Mouse (Mus musculus) cortical plate, adult 2 months (tissue): Measurements from ENCODE around the gene Il18bp.

ENCODE experiments used
- CTCF ChIP-seq: fragments of 200-500 bp; IDR thresholded peaks from 2 replicates; pipeline ENCODE4 v1.5.1; 2011; ENCODE audit warnings: mild to moderate bottlenecking, control low read depth, low read length; ENCODE audit not compliant: insufficient read depth; ENCODE audit errors: extremely low read depth
- POLR2A ChIP-seq: fragments of 200-500 bp; IDR thresholded peaks from 2 replicates; pipeline ENCODE4 v1.6.1; 2011; ENCODE audit warnings: mild to moderate bottlenecking, low read length, control low read depth; ENCODE audit not compliant: insufficient read depth; ENCODE audit errors: extremely low read depth

DNA sequence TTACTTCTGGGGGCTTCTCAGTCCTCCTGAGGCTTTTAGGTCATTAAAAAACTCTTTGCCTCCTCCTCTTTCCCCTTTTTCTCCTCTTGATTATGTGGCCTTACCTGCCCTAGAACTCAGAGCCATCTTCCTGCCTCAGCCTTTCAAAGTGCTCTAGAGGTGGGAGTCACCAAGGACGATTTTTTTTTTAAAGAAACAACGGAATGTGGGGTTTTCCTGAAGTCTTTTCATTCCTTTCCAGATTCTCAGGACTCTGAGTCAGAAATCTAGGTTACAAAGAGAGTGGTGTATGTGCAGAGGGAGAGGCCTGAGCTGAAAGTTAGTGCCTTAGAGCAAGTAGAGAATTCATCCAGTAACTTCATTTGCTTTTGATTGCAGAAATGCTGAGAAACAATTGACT, 46.8 kb downstream of the Il18bp start:
- TF ChIP-seq CTCF = no peak
- no peak for TF ChIP-seq POLR2A
